Mouse (Mus musculus) heart, postnatal 0 days (tissue): Measurements from ENCODE around the gene Hypk.

Source experiments
- CTCF ChIP-seq: IDR thresholded peaks from 2 replicates; pipeline ENCODE4 v1.5.1; 2016; ENCODE audit warnings: antibody characterized with exemption, control low read depth, low read depth
- EP300 ChIP-seq: IDR thresholded peaks from 2 replicates; pipeline ENCODE4 v1.6.1; 2016; ENCODE audit warnings: antibody characterized with exemption, low read depth

DNA sequence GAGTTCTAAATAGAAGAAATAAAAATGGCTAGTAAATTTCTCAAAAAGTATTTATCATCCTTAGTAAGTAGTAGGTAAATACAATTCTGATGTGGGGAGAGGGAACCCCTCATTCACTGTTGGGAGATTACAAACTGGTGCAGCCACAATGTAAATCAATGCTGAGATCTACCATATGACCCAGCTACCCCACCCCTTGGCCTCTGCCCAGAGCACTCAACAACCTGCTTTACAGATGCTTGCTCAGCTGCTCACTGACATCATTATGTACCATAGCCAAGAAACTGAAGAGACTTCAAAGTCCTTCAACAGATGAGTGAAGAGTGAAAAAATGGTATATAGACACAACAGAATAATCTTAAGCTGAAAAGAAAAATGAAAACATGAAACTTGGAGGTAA lies 49.8 kb upstream of the Hypk start:
- TF ChIP-seq EP300 (no peak), CTCF (no peak)
